Mouse (Mus musculus) thymus, adult 2 months (tissue): ENCODE measurements around the gene Wdr26.

ENCODE experiments used
- CTCF ChIP-seq: fragments of 200-500 bp; IDR thresholded peaks from 2 replicates; pipeline ENCODE4 v1.5.1; 2012; ENCODE audit warnings: mild to moderate bottlenecking, control low read depth, low read length, moderate library complexity, borderline replicate concordance; ENCODE audit not compliant: control insufficient read depth, poor library complexity, insufficient read depth; ENCODE audit errors: extremely low read depth
- POLR2A ChIP-seq: fragments of 200-500 bp; IDR thresholded peaks from 2 replicates; pipeline ENCODE4 v1.6.1; 2012; ENCODE audit warnings: mild to moderate bottlenecking, low read length, control low read depth, moderate library complexity; ENCODE audit not compliant: control insufficient read depth, poor library complexity, insufficient read depth; ENCODE audit errors: extremely low read depth

DNA sequence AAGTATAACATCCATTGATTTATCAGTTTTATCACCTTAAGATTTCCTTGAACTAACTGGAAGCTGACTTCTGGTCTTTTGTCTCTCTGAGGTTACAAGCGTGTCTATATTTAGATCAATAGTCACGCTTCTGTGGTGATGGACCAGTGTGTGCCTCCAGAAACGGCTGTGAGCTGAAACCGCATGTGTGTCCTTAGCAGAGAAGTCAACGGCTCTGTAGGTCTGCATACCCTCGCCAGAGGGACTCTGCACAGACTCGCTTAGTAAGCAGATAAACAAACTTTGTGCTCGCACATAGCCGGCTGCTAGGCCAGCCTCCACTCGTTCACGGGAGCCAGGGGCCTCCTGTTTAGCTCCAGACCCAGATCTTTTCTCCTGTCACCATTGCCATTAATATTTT is 15.0 kb upstream of the Wdr26 start:
- TF ChIP-seq POLR2A (no peak), CTCF (no peak)
